Mouse (Mus musculus): ENCODE measurements around the gene Pigu.

Pigu gene

DNA sequence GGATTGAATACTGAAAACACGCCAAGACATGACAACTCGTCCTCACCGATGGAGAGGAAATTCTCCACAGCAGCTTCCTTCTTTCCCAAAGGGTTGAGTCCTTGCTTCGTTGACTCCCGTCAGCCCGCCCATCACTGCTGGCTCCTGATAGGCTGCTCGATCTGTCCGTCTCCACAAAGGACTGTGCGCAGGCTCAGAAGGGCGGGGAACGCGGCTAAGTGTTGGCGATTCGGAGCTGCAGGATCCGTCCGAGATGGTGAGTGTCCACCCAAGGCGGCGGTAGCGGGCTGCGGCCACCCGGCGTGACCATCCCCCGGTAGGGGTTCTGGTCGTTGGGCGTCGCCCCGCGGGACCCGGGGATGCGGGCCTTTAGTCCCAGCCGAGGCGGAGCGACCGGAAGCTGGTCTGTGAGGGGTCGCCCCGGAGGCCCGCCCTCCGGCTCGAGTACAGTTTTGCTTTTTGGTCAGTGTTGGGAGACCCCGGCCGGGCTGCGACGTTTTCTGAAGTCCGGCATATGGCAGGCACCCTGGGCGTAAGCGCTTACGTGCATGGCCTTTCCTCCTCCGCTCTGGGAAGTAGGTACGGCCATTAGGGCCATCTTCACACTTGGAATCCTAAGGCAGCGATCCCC lies 120.8 kb downstream of the Pigu start, which contains the start of gene Dynlrb1:
Dynlrb1 (plus strand) TSS at position 172 of the 631 bp plus-strand sequence.
- DNase-seq (ENCODE audit: low spot score in 2 of 2) = peak; percentile 99

- DNase-seq (ENCODE audit: low spot score in 2 of 2) = peak in 1 of 2 experiments; percentile 8
These were observed 121.4 kb downstream of the Pigu start for GRCm38 (mm10) chr2:155235746-155236361.

Data from frontal cortex, postnatal 36 days (tissue).